Mouse (Mus musculus) embryo, embryonic 11.5 days (tissue): Measurements from ENCODE around the gene Tec.

Experiments used
- DNase-seq: peaks from one replicate; pipeline ENCODE4 v3.0.0-alpha.2; 2012; ENCODE audit warnings: low read depth, low spot score

The Tec gene

GRCm38 (mm10) chr5:72854141-72854990, 13.9 kb downstream of the Tec start:
- DNase-seq = no peak

GRCm38 (mm10) chr5:72853365-72853764, 14.9 kb downstream of the Tec start:
- no peak for DNase-seq

- no peak for DNase-seq
Measured at GRCm38 (mm10) chr5:72852301-72852995, 15.8 kb downstream of the Tec start.

- DNase-seq = no peak
Measured at GRCm38 (mm10) chr5:72851674-72852098, 16.6 kb downstream of the Tec start.

GRCm38 (mm10) chr5:72850926-72851673, 17.2 kb downstream of the Tec start:
- DNase-seq = no peak

- no peak for DNase-seq
Measured at GRCm38 (mm10) chr5:72848889-72849435, 19.3 kb downstream of the Tec start.

- no peak for DNase-seq
Measured at GRCm38 (mm10) chr5:72846712-72847111, 21.6 kb downstream of the Tec start.

- DNase-seq = no peak
Measured at GRCm38 (mm10) chr5:72845928-72846630, 22.2 kb downstream of the Tec start.

- no peak for DNase-seq
Measured at GRCm38 (mm10) chr5:72844776-72845495, 23.3 kb downstream of the Tec start.

GRCm38 (mm10) chr5:72844294-72844693, 24.0 kb downstream of the Tec start:
- DNase-seq = no peak

GRCm38 (mm10) chr5:72839655-72840054, 28.6 kb downstream of the Tec start:
- no peak for DNase-seq

- no peak for DNase-seq
Measured at GRCm38 (mm10) chr5:72838976-72839375, 29.3 kb downstream of the Tec start.

GRCm38 (mm10) chr5:72835656-72836055, 32.6 kb downstream of the Tec start:
- DNase-seq = no peak

- no peak for DNase-seq
Measured at GRCm38 (mm10) chr5:72832904-72833765, 35.1 kb downstream of the Tec start.

GRCm38 (mm10) chr5:72832191-72832590, 36.1 kb downstream of the Tec start:
- no peak for DNase-seq

- no peak for DNase-seq
Measured at GRCm38 (mm10) chr5:72830988-72831610, 37.2 kb downstream of the Tec start.

- no peak for DNase-seq
Measured at GRCm38 (mm10) chr5:72829506-72830067, 38.7 kb downstream of the Tec start.

- no peak for DNase-seq
Measured at GRCm38 (mm10) chr5:72828401-72828800, 39.9 kb downstream of the Tec start.

- DNase-seq = no peak
Measured at GRCm38 (mm10) chr5:72827435-72827834, 40.8 kb downstream of the Tec start.
